Mouse (Mus musculus) hindbrain, embryonic 16.5 days (tissue): Measurements from ENCODE around the gene Col15a1. TPM values are rescaled to one million over a fixed set of nuclear protein-coding genes. Genes with fewer than 3 reads are reported as not detected.

Source experiments
- ATAC-seq: fragments of 200-750 bp; cut with Nextera tagmentation; 2 replicates; pipeline ENCODE4 v1.8.0; 2017; ENCODE audit warnings: moderate TSS enrichment, moderate library complexity
- H3K27ac ChIP-seq: fragments of 300-500 bp; sonication (generic); 2 replicates; pipeline ENCODE4 v1.5.1; 2014; ENCODE audit warnings: low read depth, mild to moderate bottlenecking, control low read depth, low read length, moderate library complexity
- H3K27me3 ChIP-seq: fragments of 300-500 bp; sonication (generic); replicated peaks from 2 replicates; pipeline ENCODE4 v1.6.1; 2014; ENCODE audit warnings: low read length; ENCODE audit not compliant: control insufficient read depth, insufficient read depth
- H3K36me3 ChIP-seq: fragments of 300-500 bp; sonication (generic); 2 replicates; pipeline ENCODE4 v1.6.1; 2014; ENCODE audit warnings: mild to moderate bottlenecking, low read length, moderate library complexity, mixed read lengths; ENCODE audit not compliant: control insufficient read depth, insufficient read depth
- H3K4me1 ChIP-seq: fragments of 300-500 bp; sonication (generic); 2 replicates; pipeline ENCODE4 v1.6.1; 2014; ENCODE audit warnings: low read depth, low read length; ENCODE audit not compliant: control insufficient read depth, insufficient read depth
- H3K4me2 ChIP-seq: fragments of 300-500 bp; sonication (generic); 2 replicates; pipeline ENCODE4 v1.6.1; 2014; ENCODE audit warnings: mild to moderate bottlenecking, low read length, control low read depth, moderate library complexity
- H3K4me3 ChIP-seq: fragments of 300-500 bp; sonication (generic); 2 replicates; pipeline ENCODE4 v1.5.1; 2014; ENCODE audit warnings: mild to moderate bottlenecking, low read length, control low read depth, moderate library complexity
- H3K9ac ChIP-seq: fragments of 300-500 bp; sonication (generic); 2 replicates; pipeline ENCODE4 v1.6.1; 2014; ENCODE audit warnings: low read depth, mild to moderate bottlenecking, control low read depth, low read length, moderate library complexity
- H3K9me3 ChIP-seq: fragments of 300-500 bp; sonication (generic); 2 replicates; pipeline ENCODE4 v1.6.1; 2014; ENCODE audit warnings: mild to moderate bottlenecking, low read length, moderate library complexity; ENCODE audit not compliant: control insufficient read depth
- WGBS: fragments of 180-500 bp; shearing (Covaris S2); extraction: QIAGEN DNeasy Blood & Tissue Kit; methylation state at CpG from one replicate; pipeline ENCODE4 v1.1.7; 2014; 5-methylcytosine and 5-hydroxymethylcytosine counted together
- polyA plus RNA-seq: library from polyadenylated mRNA; unstranded; fragments of >200 nt; fragmentation: Nextera tagmentation; extraction: Ambion mirVana; gene quantifications from 2 replicates; pipeline ENCODE4 v1.2.1, GENCODE M21; 2015

Gene Col15a1
- polyA plus RNA-seq, 1 experiment from 2014 or later = 3.4 TPM

GRCm38 (mm10) chr4:47332812-47333343, 124.9 kb downstream of the Col15a1 start:
- Histone ChIP-seq H3K4me2 (no peak overlapping the region), H3K36me3 (no peaks in the 10 kb centered on the region), H3K4me3 (no peak overlapping the region), H3K4me1 (no peaks in the 10 kb centered on the region), H3K27me3 (no peaks in the 10 kb centered on the region), H3K27ac (no peak overlapping the region), H3K9ac (no peak overlapping the region), H3K9me3 (no peaks in the 10 kb centered on the region)
- ATAC-seq = no peak
- WGBS = 82% methylated on average over 6 of the region's 6 CpGs

GRCm38 (mm10) chr4:47333541-47333940, 125.6 kb downstream of the Col15a1 start:
- Histone ChIP-seq H3K4me1 (no peaks in the 10 kb centered on the region), H3K4me3 (no peak overlapping the region), H3K36me3 (no peaks in the 10 kb centered on the region), H3K9ac (no peak overlapping the region), H3K27me3 (no peaks in the 10 kb centered on the region), H3K4me2 (no peak overlapping the region), H3K9me3 (no peaks in the 10 kb centered on the region), H3K27ac (no peak overlapping the region)
- WGBS = 96% methylated on average over 3 of the region's 3 CpGs
- no peak for ATAC-seq

- ATAC-seq = no peak
- H3K4me2 ChIP-seq = no peak overlapping the region
- H3K4me3 ChIP-seq = no peak overlapping the region
- H3K9me3 ChIP-seq = no peaks in the 10 kb centered on the region
- no peaks in the 10 kb centered on the region for H3K4me1 ChIP-seq
- no peaks in the 10 kb centered on the region for H3K36me3 ChIP-seq
- WGBS = 92% methylated on average over 3 of the region's 3 CpGs
- no peaks in the 10 kb centered on the region for H3K27me3 ChIP-seq
- H3K9ac ChIP-seq = no peak overlapping the region
- no peak overlapping the region for H3K27ac ChIP-seq
Measured at GRCm38 (mm10) chr4:47336941-47337600, 129.1 kb downstream of the Col15a1 start.

GRCm38 (mm10) chr4:47342632-47343031, 134.7 kb downstream of the Col15a1 start:
- ATAC-seq = no peak

DNA sequence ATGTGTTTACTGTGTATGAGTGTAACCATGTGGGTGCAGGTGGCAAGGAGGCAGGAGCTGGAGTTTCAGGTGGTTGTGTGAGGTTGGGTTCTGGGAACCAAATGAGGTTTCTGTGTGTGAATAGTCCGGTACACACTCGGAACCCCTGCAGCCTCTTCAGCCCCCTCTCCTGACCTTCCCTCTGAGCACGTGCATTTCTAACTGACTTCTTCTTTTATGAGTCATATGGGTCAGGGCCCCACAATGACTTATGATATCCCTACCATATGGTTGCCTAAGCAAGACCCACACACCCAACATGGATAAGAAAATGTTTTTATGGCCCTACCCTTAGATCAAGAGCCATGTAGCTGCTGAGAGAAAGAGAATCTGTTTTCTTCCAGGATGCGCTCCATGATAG, 139.1 kb downstream of the Col15a1 start:
- Histone ChIP-seq H3K4me2 (no peak overlapping the region), H3K9ac (no peak overlapping the region), H3K36me3 (no peaks in the 10 kb centered on the region), H3K4me1 (peaks cover 3% of the 10 kb centered on the region), H3K27ac (no peak overlapping the region), H3K9me3 (no peaks in the 10 kb centered on the region), H3K4me3 (no peak overlapping the region), H3K27me3 (no peaks in the 10 kb centered on the region)
- no peak for ATAC-seq
- WGBS = 74% methylated on average over 4 of the region's 4 CpGs

More at GRCm38 (mm10) chr4:47342632-47343031, 134.7 kb downstream of the Col15a1 start:
- no peak overlapping the region for H3K27ac ChIP-seq
- H3K4me2 ChIP-seq = peak overlapping the region; percentile 15; the same call in 1 of the 2 replicates
- no peaks in the 10 kb centered on the region for H3K27me3 ChIP-seq
- WGBS = 28% methylated on average over 8 of the region's 8 CpGs
- no peak overlapping the region for H3K9ac ChIP-seq
- no peaks in the 10 kb centered on the region for H3K9me3 ChIP-seq
- H3K36me3 ChIP-seq = no peaks in the 10 kb centered on the region
- peaks cover 3% of the 10 kb centered on the region for H3K4me1 ChIP-seq
- no peak overlapping the region for H3K4me3 ChIP-seq

DNA sequence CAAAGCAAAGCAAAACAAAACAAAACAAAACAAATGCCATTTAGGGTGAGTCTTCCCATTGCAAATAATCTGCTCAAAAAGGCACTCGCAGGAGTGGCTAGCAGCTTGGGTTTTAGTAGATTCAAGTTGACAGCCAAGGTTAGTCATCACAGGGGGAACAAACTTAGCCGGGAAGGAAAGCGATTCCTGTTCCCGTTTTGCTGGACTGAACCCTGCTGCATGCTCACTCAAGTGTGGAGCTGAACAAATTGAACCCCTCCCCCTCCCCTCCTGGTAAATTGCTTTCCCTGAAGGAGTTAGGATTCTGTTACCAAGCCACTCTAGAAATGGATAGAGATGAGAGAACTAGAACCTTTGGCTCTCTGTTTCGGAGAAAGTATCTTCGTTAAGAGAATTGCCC, 141.8 kb downstream of the Col15a1 start:
- Histone ChIP-seq H3K4me2 (no peak overlapping the region), H3K9ac (no peak overlapping the region), H3K27me3 (no peaks in the 10 kb centered on the region), H3K27ac (no peak overlapping the region), H3K9me3 (no peaks in the 10 kb centered on the region), H3K4me1 (peaks cover 8% of the 10 kb centered on the region), H3K4me3 (no peak overlapping the region), H3K36me3 (no peaks in the 10 kb centered on the region)
- 39% methylated on average over 6 of the region's 6 CpGs for WGBS
- ATAC-seq = no peak

DNA sequence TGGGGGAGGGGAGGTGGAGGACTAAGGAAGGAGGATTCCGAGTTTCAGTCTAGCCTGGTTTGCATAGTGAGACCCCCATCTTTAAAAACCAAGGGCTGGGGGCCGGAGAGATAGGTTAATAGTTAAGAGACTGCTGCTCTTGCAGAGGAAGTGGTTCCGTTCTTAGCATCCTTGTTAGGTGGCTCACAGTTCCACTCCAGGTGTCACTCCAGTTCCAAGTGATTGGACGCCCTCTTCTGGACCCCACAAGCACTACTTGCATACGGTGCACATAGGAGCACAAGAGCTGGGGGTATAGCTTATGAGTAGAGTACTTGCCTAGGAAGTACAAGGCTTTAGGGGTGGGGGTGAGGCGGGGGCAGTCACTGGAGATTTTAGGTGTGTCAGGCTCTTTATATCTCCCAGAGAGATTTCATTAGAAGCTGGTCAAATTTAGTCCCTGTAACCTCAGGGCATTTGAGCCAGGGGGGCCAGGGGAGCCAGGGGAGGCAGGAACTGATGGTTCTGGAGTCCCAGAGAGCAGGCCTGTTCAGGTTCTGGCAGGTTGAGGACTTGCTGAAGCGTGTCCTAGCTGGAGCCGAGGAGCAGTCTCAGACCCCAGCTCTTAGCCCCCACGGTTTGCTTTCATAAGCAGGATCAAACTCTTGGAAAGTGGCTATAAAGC, 143.6 kb downstream of the Col15a1 start:
- Histone ChIP-seq H3K4me2 (peak overlapping the region; percentile 94; the same call in 1 of the 2 replicates), H3K4me3 (no peak overlapping the region), H3K9me3 (no peaks in the 10 kb centered on the region), H3K27me3 (no peaks in the 10 kb centered on the region), H3K4me1 (peaks cover 9% of the 10 kb centered on the region), H3K36me3 (no peaks in the 10 kb centered on the region), H3K9ac (no peak overlapping the region), H3K27ac (no peak overlapping the region)
- no peak for ATAC-seq
- WGBS = 24% methylated on average over 9 of the region's 9 CpGs

- no peaks in the 10 kb centered on the region for H3K36me3 ChIP-seq
- under 1% methylated on average over 32 of the region's 32 CpGs for WGBS
- H3K4me2 ChIP-seq = peak overlapping the region; percentile 94
- no peak for ATAC-seq
- no peaks in the 10 kb centered on the region for H3K9me3 ChIP-seq
- H3K9ac ChIP-seq = peak overlapping the region; percentile 92
- peaks cover 9% of the 10 kb centered on the region for H3K4me1 ChIP-seq
- no peaks in the 10 kb centered on the region for H3K27me3 ChIP-seq
- H3K27ac ChIP-seq = no peak overlapping the region
- peak overlapping the region; percentile 85 for H3K4me3 ChIP-seq
Measured at GRCm38 (mm10) chr4:47352061-47352661, 144.2 kb downstream of the Col15a1 start.

- peak within 1 kb of the TSS; percentile 87 for H3K27ac ChIP-seq
- WGBS = 0% methylated on average over 34 of the region's 65 CpGs
- peak within 1 kb of the TSS; percentile 92 for H3K9ac ChIP-seq
- H3K4me3 ChIP-seq = peak within 1 kb of the TSS; percentile 85
- no peaks in the 10 kb centered on the region for H3K36me3 ChIP-seq
- H3K4me1 ChIP-seq = peaks cover 9% of the 10 kb centered on the region
- peak within 1 kb of the TSS; percentile 94 for H3K4me2 ChIP-seq
- no peaks in the 10 kb centered on the region for H3K27me3 ChIP-seq
- ATAC-seq = peak; percentile 99
- H3K9me3 ChIP-seq = no peaks in the 10 kb centered on the region
Measured at GRCm38 (mm10) chr4:47352803-47353388, 144.9 kb downstream of the Col15a1 start, which contains the start of gene Tgfbr1. Gene Tgfbr1 (plus strand): TSS chr4:47353222.
